In the genomic region with DNA sequence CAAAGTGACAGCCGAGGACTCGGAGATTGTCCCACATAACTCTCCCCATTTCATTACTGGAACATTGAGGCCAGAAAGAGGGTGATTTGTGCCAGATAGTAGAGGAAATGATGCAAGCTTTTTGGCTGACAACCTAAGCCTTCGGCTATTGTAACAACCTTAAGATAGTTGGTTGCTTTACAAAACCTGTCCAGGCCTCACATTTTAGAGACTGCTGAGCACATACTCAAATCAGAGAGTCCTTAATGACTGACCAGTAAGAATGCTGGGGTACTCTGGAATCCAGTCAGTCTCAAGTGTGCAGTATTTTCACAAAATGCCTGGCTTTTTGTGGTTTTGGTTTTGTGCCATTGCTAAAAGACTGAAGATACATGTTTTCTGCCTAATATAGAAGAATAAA, we compare ENCODE assay signal across 15 mouse cellular contexts.
"Had no signal": no experiment of that assay in that cellular context is flagged by ENCODE, and none has a peak within 500 bp of the region (broad histone marks: within the 10 kb centered on the region; RNA-seq: fewer than 3 reads in every experiment).

No protein-coding gene starts in this region.

- H3K36me3 ChIP-seq: limb, embryonic 13.5 days; liver, embryonic 12.5 days; lung, embryonic 15.5 days; midbrain, embryonic 15.5 days; neural tube, embryonic 13.5 days had no signal

- ATAC-seq: liver, embryonic 12.5 days; midbrain, embryonic 15.5 days had no signal

- H3K27ac ChIP-seq: kidney, postnatal 0 days; limb, embryonic 13.5 days; liver, embryonic 12.5 days; lung, embryonic 15.5 days; midbrain, embryonic 15.5 days; neural tube, embryonic 13.5 days had no signal

- H3K4me2 ChIP-seq: limb, embryonic 13.5 days; liver, embryonic 12.5 days; lung, embryonic 15.5 days; midbrain, embryonic 15.5 days; neural tube, embryonic 13.5 days had no signal

- H3K9ac ChIP-seq: limb, embryonic 13.5 days; liver, embryonic 12.5 days; lung, embryonic 15.5 days; midbrain, embryonic 15.5 days; neural tube, embryonic 13.5 days had no signal

- H3K9me3 ChIP-seq: limb, embryonic 13.5 days; liver, embryonic 12.5 days; lung, embryonic 15.5 days; midbrain, embryonic 15.5 days; neural tube, embryonic 13.5 days had no signal

- DNase-seq: kidney, adult 11 months; kidney, adult 9 months; kidney, postnatal 36 days; layer of hippocampus, adult 9-11 months; left cerebral cortex, postnatal 4 days; lung, postnatal 36 days; retina, postnatal 1 day; right cerebral cortex, postnatal 4 days; thymus, postnatal 4 days had no signal

- H3K4me3 ChIP-seq: limb, embryonic 13.5 days; liver, embryonic 12.5 days; lung, embryonic 15.5 days; midbrain, embryonic 15.5 days; neural tube, embryonic 13.5 days had no signal

- H3K27me3 ChIP-seq: limb, embryonic 13.5 days; liver, embryonic 12.5 days; lung, embryonic 15.5 days; midbrain, embryonic 15.5 days; neural tube, embryonic 13.5 days had no signal

- H3K4me1 ChIP-seq: limb, embryonic 13.5 days; liver, embryonic 12.5 days; lung, embryonic 15.5 days; midbrain, embryonic 15.5 days; neural tube, embryonic 13.5 days had no signal
